Mouse (Mus musculus) left cerebral cortex, adult 11 months (tissue): ENCODE data around the gene Fcgr1.
"Not testable (repeated sequence)": the region's sequence is repeated elsewhere in the genome, so short reads cannot be mapped to it uniquely, and the experiment has no call there.

Experiments
- DNase-seq: peaks from one replicate; pipeline ENCODE4 v3.0.0; 2022; ENCODE audit warnings: low spot score

The Fcgr1 gene

DNA sequence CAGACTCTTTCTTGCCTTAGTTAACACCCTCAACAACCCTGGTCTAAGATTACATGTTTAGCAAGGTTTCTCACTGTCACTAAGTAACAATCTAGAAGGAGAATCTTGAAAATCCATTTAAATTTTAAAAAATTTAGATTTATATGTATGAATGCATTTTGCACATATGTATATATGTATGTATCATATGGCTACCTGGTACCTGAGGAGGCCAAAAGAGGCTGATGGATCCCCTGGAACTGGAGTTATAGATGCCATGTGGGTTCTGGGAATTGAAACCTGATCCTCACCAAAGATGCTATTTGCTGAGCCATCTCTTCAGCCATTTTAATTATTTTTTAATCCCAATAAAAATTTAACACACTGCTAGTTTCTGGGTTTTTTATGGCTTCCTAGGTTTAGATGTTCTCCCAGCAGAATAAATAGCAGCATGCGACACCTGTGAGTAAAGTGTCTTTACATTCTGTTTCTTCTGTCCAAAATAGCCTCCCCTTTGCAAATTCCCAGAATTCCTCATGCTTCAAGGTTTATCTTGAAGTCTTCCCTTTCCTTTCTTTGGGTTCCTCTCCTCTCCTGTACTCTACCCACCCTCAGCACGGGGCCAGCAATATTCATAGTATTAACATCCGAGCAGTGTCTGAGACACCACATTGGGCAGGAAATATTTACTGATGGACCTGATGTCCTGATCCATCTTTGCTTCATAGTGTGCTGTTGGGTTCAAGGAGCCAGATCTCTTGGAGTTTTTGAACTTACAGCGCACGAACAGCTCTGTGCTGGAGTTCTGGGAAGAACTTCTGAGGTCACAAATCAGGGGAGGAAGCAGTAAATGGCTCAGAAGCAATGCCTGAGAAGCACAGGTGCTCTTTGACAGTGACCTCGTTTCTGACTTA lies 45.4 kb downstream of the Fcgr1 start:
- no peak for DNase-seq

DNA sequence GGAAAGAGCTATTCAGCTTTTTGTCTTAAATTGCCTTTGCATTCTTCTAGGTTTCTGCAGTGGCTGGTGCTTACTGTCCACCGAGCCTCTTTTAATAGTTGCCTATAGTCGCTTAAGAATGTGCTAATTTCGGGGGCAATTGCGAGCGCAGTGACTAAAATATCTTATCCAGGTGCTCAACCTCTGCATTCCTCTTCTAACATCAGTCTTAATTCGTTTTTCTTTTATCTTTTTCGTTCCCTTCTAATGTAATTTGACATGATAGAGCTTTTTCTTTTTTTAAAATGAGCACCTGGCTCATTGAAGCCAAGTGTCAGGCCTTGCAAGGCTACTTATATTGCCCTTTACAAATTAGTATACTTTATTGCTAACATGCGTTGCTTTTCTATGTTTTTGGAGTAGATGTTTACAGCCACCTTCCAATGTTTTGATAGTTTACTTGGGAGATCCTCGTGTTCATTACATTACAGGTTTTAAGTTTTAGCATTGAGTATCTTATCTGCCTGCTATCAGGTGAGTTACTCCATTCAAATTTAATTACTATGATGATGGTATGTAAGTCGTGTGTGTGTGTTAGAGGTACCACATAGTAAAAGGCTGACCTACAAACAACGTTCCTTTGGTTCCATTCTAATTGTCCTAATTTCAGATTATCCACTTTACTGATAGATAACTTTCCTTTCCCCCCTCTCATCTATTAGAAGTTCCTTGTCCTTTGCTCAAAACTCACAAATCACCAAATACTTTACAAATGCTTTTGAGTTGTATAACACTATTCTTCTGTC lies 46.2 kb downstream of the Fcgr1 start:
- no peak for DNase-seq

GRCm38 (mm10) chr3:96246427-96246856 lies 47.3 kb downstream of the Fcgr1 start, which contains the start of gene Hist2h3c1:
Gene Hist2h3c1 (plus strand): TSS chr3:96246685.
- DNase-seq: not testable (repeated sequence)

- DNase-seq: not testable (repeated sequence)
Measured at GRCm38 (mm10) chr3:96246018-96246417, 47.8 kb downstream of the Fcgr1 start.

- DNase-seq: peak; percentile 80
Measured at GRCm38 (mm10) chr3:96245003-96245886, 48.5 kb downstream of the Fcgr1 start, which contains the start of gene Hist2h2aa1. Gene Hist2h2aa1 (plus strand): TSS chr3:96245497.

GRCm38 (mm10) chr3:96243921-96244572 lies 49.7 kb downstream of the Fcgr1 start:
- no peak for DNase-seq

- no peak for DNase-seq
Measured at GRCm38 (mm10) chr3:96240799-96241197, 53.0 kb downstream of the Fcgr1 start.

- DNase-seq: peak; percentile 85
Measured at GRCm38 (mm10) chr3:96239949-96240798, 53.6 kb downstream of the Fcgr1 start, which contains the start of gene Hist2h2aa2. Gene Hist2h2aa2 (minus strand): TSS chr3:96240276.

DNA sequence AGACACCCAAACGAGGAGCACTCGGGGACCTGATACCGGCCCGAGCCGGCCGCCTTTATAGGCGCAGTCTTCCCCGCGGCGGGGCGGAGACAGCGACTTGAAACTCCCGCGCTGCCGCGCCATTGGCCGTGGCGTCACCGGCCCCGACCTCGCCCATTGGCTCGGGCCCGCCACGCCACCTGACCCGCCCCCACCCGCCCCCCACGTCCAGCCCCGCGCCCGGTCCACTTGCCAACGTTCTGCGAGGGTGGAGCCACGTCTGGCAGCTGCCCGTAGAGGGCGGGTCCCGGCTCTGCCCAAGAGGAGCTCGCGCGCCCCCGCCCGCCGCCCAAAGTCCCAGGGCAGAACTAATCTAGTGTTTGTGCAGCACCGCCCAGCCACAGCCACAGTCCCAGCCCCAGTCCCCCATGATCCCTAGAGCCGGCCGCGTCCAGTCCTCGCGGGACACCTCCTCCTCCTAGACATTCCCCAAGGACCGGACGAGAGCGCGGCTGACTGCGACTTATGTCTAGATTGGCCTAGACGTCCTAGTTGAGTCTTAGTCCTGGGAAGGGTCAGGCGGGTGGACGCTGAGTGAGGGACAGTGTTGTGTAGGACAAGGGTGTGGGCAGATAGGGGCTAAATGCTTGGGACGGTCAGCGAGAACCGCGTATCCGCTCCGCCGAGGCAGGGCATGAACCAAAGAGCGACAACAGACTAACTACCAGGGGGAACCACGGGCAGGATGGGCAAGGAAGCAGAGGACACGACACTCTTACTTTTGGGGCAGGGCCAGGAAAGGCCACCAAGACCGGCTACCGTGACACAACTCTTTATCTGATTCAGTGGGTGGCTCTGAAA lies 54.6 kb downstream of the Fcgr1 start, which contains the start of gene Hist2h3c2:
Hist2h3c2 (minus strand) TSS at position 174 of the 840 bp plus-strand sequence.
- DNase-seq: not testable (repeated sequence)

DNA sequence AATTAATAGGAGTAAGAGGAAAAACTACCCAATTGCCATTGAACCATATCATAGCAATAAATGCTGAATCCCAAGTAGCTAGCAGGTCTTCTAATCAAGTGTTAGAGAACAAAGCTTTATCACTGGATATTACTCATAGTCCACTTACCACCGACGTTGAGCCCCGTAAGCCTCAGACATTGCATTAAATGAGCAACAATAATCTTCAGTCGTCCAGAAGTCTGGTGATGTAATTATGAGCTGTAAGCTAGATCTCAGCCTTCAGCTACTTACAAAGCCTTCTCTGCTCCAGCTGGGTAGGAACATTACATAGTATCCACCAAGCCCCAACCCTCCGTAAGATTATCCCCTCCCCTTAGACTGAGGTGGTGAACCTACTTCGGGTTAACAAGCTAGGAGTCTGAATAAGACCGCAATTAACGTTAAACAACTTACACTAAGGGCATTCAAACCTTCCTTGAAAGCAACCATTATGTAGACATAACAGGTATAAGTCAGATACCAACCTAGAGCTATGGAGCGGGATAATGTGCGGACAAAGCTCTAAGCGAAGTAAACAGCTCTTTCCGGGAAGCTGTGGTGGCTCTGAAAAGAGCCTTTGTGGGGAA lies 55.8 kb downstream of the Fcgr1 start:
- DNase-seq: no peak

DNA sequence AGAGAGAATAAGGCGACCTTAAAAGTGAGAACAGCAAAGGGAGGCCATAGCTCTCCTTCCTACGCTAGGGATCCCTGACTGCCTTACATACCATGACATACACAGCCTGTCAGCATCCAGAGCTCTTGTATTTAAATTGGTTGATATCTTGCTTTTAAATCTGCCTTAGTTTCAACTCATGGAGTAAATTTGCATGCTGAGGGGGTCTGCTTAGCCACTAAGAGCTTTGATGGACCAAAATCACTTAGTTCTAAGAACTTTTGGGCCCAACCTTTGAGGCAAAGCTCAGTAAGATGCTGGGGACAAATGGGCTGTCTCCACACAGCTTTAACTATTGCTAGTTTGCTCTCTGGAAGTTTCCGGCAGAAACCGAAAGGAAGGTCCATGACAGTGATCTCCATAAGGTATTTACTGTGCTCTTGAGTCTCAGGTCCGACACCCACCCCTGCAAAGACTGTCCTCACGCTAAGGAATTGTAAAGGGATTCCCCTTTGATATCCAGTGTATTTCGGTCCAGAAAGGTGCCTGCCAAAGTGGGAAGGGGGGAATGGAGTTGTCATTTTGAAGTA lies 56.4 kb downstream of the Fcgr1 start:
- no peak for DNase-seq

DNA sequence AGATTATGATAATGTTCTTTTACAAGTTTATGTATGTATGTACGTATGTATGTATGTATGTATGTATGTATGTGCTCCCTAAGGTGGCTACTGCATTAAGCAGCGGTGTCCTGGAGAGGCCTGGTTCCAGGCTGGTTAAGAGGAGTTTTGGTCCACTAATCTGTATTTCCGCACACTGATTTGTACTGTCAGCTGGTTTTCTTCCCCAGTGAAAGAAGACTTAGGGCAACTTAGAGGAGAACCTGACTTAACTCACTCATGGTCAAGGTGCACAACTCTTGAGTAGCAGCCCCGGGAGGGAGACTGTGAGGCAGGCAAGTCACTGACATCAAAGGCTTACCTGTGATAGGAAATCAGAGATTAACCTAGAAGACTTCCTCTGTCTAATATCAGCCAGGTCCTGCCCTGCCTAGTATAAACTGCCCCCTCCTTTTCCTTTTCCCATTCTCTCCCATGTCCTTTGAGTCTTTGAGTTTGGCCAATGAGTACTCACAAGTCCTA lies 56.9 kb downstream of the Fcgr1 start:
- no peak for DNase-seq

DNA sequence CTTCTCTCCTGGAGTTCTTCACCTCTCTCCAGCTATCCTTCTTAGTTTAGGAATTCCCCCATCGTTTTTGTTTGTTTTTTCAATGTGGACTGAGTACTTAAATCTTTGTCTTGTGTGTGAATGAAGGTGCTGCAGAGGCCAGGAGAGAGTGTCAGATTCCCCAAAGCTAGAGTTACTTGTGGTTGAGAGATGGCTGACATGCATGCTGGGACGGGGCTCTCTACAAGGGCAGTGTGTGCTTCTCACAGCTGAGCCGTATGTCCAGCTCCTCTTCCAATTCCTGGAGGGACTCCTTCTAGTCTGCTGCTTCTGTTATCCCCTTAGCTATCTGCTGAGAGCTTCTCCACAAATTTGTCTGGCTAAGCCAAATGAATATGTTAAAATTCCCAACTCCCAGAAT lies 57.9 kb downstream of the Fcgr1 start:
- DNase-seq: no peak

DNA sequence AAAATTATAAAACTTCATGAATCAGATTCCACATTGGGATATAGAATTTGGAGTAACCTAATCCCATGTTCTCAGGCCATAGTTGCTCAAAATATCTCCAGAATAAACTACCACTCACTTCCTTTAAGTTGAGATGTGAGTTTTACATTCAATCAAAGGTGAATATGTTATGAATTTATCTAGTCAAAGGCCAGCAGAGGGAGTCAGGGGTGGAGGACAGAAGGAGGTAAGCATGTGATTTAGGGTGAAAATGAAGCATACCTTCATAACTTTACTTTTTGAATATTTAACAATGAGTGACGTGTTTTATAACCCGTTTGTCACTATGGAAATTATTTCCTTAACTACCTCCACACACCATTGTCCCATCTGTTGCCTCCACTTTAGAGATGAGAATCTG lies 58.9 kb downstream of the Fcgr1 start:
- no peak for DNase-seq
